Mouse (Mus musculus) small intestine, adult 2 months (tissue): ENCODE data around the gene Tubg1.

Experiments
- CTCF ChIP-seq: fragments of 200-500 bp; IDR thresholded peaks from 2 replicates; pipeline ENCODE4 v1.5.1; 2012; ENCODE audit warnings: low read depth, mild to moderate bottlenecking, control low read depth, inconsistent platforms, low read length, moderate library complexity, mixed read lengths; ENCODE audit not compliant: insufficient replicate concordance, insufficient read length; ENCODE audit errors: extremely low read depth
- POLR2A ChIP-seq: fragments of 200-500 bp; IDR thresholded peaks from 2 replicates; pipeline ENCODE4 v1.6.1; 2012; ENCODE audit warnings: low read depth, mild to moderate bottlenecking, control low read depth, inconsistent platforms, low read length, moderate library complexity

- TF ChIP-seq POLR2A (no peak), CTCF (no peak)
Measured at GRCm38 (mm10) chr11:101162772-101163171, 43.0 kb downstream of the Tubg1 start.
